Mouse (Mus musculus) hindbrain, embryonic 12.5 days (tissue): ENCODE data around the gene Lamb2. TPM values are rescaled to one million over a fixed set of nuclear protein-coding genes. Genes with fewer than 3 reads are reported as not detected.

Experiments used
- ATAC-seq: fragments of 200-750 bp; cut with Nextera tagmentation; 2 replicates; pipeline ENCODE4 v1.8.0; 2017; ENCODE audit warnings: moderate TSS enrichment; ENCODE audit not compliant: low FRiP score
- H3K27ac ChIP-seq: fragments of 300-500 bp; sonication (generic); 2 replicates; pipeline ENCODE4 v1.5.1; 2016; ENCODE audit warnings: mild to moderate bottlenecking
- H3K27me3 ChIP-seq: fragments of 300-500 bp; sonication (generic); 2 replicates; pipeline ENCODE4 v1.6.1; 2016; ENCODE audit warnings: mild to moderate bottlenecking
- H3K36me3 ChIP-seq: fragments of 300-500 bp; sonication (generic); 2 replicates; pipeline ENCODE4 v1.6.1; 2016; ENCODE audit warnings: mild to moderate bottlenecking
- H3K4me1 ChIP-seq: fragments of 300-500 bp; sonication (generic); 2 replicates; pipeline ENCODE4 v1.6.1; 2016
- H3K4me2 ChIP-seq: fragments of 300-500 bp; sonication (generic); replicated peaks from 2 replicates; pipeline ENCODE4 v1.6.1; 2016; ENCODE audit warnings: mild to moderate bottlenecking
- H3K4me3 ChIP-seq: fragments of 300-500 bp; sonication (generic); 2 replicates; pipeline ENCODE4 v1.5.1; 2016; ENCODE audit warnings: mild to moderate bottlenecking
- H3K9ac ChIP-seq: fragments of 300-500 bp; sonication (generic); 2 replicates; pipeline ENCODE4 v1.6.1; 2016; ENCODE audit warnings: mild to moderate bottlenecking, moderate library complexity
- H3K9me3 ChIP-seq: fragments of 300-500 bp; sonication (generic); replicated peaks from 2 replicates; pipeline ENCODE4 v1.6.1; 2016; ENCODE audit warnings: mild to moderate bottlenecking
- WGBS: fragments of 180-500 bp; shearing (Covaris S2); methylation state at CpG from one replicate; pipeline ENCODE4 v1.1.7; 2016; 5-methylcytosine and 5-hydroxymethylcytosine counted together
- polyA plus RNA-seq: library from polyadenylated mRNA; unstranded; fragments of >200 nt; fragmentation: Nextera tagmentation; extraction: Ambion mirVana; gene quantifications from 2 replicates; pipeline ENCODE4 v1.2.1, GENCODE M21; 2016

Lamb2 gene
- polyA plus RNA-seq, 1 experiment from 2014 or later, result 44.1 TPM

DNA sequence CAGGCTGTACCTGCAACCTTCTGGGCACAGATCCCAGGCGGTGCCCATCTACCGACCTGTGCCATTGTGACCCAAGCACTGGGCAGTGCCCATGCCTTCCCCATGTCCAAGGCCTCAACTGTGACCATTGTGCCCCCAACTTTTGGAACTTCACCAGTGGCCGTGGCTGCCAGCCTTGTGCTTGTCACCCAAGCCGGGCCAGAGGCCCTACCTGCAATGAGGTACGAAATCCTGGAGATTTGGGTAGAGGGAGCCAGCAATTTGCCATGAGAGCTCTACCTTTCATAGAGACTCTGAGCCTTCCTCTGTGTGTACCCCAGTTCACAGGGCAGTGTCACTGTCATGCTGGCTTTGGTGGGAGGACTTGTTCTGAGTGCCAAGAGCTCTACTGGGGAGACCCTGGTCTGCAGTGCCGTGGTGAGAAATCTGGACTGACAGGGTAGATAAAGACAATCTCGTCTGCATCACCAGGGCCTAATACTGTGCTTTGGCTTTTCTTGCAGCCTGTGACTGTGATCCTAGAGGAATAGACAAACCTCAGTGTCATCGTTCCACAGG is 7.5 kb downstream of the Lamb2 start:
- Histone ChIP-seq H3K4me2 (no peak overlapping the region), H3K9me3 (no peaks in the 10 kb centered on the region), H3K27ac (no peak overlapping the region), H3K4me1 (peaks cover 19% of the 10 kb centered on the region), H3K27me3 (no peaks in the 10 kb centered on the region), H3K4me3 (no peak overlapping the region), H3K9ac (no peak overlapping the region), H3K36me3 (peaks cover 54% of the 10 kb centered on the region)
- WGBS, result 93% methylated on average over 8 of the region's 8 CpGs
- ATAC-seq, result no peak

DNA sequence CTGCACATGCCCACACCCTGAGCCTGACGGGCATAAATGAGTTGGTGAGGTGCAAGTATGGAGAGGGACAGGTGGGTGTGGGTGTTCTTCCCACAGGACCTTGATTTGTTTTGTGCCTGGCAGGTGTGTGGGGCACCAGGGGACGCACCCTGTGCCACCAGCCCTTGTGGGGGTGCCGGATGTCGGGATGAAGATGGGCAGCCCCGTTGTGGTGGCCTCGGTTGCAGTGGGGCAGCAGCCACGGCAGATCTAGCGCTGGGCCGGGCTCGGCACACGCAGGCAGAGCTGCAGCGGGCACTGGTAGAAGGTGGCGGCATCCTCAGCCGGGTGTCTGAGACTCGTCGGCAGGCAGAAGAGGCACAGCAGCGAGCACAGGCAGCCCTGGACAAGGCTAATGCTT is 8.9 kb downstream of the Lamb2 start:
- no peak for ATAC-seq
- WGBS, result 97% methylated on average over 17 of the region's 17 CpGs
- Histone ChIP-seq H3K9me3 (no peaks in the 10 kb centered on the region), H3K36me3 (peaks cover 60% of the 10 kb centered on the region), H3K4me1 (peaks cover 25% of the 10 kb centered on the region), H3K27ac (no peak overlapping the region), H3K4me2 (no peak overlapping the region), H3K27me3 (no peaks in the 10 kb centered on the region), H3K9ac (no peak overlapping the region), H3K4me3 (no peak overlapping the region)

DNA sequence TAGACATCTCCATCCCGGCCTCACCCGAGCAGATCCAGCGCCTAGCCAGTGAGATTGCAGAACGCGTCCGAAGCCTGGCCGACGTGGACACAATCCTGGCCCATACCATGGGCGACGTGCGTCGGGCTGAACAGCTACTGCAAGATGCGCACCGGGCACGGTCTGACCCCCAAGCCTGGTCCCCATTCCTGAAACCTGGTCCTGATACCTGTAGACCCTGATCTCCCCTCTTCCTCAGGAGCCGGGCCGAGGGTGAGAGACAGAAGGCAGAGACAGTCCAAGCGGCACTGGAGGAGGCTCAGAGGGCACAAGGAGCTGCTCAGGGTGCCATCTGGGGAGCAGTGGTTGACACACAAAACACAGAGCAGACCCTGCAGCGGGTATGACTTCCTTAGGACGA is 9.7 kb downstream of the Lamb2 start:
- WGBS, result 95% methylated on average over 20 of the region's 20 CpGs
- Histone ChIP-seq H3K9ac (no peak overlapping the region), H3K4me3 (no peak overlapping the region), H3K36me3 (peaks cover 62% of the 10 kb centered on the region), H3K4me1 (peaks cover 25% of the 10 kb centered on the region), H3K27me3 (no peaks in the 10 kb centered on the region), H3K4me2 (no peak overlapping the region), H3K9me3 (no peaks in the 10 kb centered on the region), H3K27ac (peak overlapping the region; percentile 95; the same call in 1 of the 2 replicates)
- no peak for ATAC-seq

GRCm38 (mm10) chr9:108489702-108490558 is 10.4 kb downstream of the Lamb2 start:
- peaks cover 25% of the 10 kb centered on the region for H3K4me1 ChIP-seq
- no peaks in the 10 kb centered on the region for H3K9me3 ChIP-seq
- peak overlapping the region; percentile 97 for H3K4me3 ChIP-seq
- ATAC-seq, result peak; percentile 73; the same call in 1 of the 2 replicates
- H3K27me3 ChIP-seq, result no peaks in the 10 kb centered on the region
- H3K27ac ChIP-seq, result peak overlapping the region; percentile 95
- peaks cover 65% of the 10 kb centered on the region for H3K36me3 ChIP-seq
- peak overlapping the region; percentile 97 for H3K9ac ChIP-seq
- H3K4me2 ChIP-seq, result peak overlapping the region; percentile 91
- WGBS, result 68% methylated on average over 26 of the region's 26 CpGs

DNA sequence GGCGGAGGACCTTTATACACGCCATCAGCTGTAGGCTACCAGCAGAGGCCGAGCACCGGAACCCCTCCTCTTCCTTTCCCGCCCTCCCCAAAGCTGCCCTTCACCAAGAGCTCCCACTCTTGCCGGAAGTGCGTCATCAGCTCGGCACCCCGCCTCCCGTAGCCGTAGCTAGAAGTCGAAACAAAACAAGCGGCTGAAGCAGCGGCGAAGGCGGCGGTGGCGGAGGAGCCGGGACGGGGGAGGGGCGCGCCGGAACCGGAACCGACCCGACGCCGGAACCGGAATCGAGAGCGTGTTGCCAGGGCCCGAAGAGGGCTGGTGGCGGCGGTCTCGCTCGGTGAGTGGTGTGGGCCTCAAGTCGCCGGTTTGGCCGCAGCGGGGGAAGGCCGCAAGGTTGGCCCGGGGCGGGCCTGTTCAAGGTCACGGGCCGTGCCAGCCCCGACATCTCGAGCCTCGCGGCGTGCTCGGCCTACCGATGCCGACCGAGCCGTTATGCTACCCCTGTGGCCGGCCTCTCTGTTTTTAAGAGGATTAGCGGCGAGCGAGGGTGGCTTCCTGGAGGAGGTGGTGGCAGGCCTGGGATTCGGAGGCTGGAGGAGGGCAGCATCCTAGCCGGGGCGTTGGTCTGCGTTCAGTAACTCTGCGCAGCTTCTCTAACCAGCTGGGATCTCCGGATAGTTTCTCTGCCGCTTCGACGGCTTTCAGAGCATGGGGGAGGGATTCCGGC is 11.2 kb downstream of the Lamb2 start, which contains the start of gene Usp19:
TSS of gene Usp19 (plus strand) at position 44 of the 727 bp plus-strand sequence.
- Histone ChIP-seq H3K27ac (peak within 1 kb of the TSS; percentile 95), H3K4me3 (peak within 1 kb of the TSS; percentile 97), H3K4me1 (peaks cover 25% of the 10 kb centered on the region), H3K4me2 (peak within 1 kb of the TSS; percentile 91), H3K9ac (peak within 1 kb of the TSS; percentile 97), H3K36me3 (peaks cover 65% of the 10 kb centered on the region), H3K9me3 (no peaks in the 10 kb centered on the region), H3K27me3 (no peaks in the 10 kb centered on the region)
- WGBS, result under 1% methylated on average over 69 of the region's 69 CpGs
- ATAC-seq, result peak; percentile 97

GRCm38 (mm10) chr9:108491286-108491580 is 11.7 kb downstream of the Lamb2 start:
- 13% methylated on average over 12 of the region's 12 CpGs for WGBS
- Histone ChIP-seq H3K9me3 (no peaks in the 10 kb centered on the region), H3K9ac (peak overlapping the region; percentile 97), H3K4me3 (peak overlapping the region; percentile 97), H3K4me1 (peaks cover 25% of the 10 kb centered on the region), H3K4me2 (peak overlapping the region; percentile 91), H3K36me3 (peaks cover 65% of the 10 kb centered on the region), H3K27me3 (no peaks in the 10 kb centered on the region), H3K27ac (peak overlapping the region; percentile 95)
- no peak for ATAC-seq

DNA sequence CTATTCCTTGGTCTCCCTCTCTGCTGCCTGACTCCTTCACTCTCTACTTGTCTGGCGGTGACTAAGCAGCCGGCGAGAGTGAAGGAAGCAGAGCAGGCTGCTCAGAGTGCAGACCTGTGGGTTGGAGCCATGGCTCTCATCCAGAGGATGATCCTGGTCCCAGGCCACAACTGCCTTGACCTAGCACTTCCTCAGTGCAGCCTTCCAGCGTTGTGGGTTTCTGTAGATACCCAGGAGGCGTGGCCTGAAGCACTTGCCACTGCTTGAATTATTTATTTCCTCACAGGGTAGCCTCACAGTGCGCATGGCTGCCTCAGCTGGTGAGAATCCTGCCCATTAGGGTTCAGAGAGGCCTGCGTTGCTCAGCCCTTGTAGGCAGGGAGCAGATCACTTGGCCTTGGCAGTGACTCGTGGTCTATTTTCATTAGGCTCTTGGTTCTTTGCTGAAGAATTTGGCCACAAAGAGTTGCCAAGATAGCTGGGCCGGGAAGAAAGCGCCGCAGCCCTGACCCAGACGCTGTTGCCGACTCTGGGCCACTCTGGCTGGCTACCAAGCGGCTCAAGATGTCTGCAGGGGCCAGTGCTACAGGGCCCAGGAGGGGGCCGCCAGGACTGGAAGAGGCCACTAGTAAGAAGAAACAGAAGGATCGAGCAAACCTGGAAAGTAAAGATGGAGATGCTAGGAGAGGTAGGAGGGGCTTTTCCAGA is 12.7 kb downstream of the Lamb2 start:
- Histone ChIP-seq H3K4me1 (peaks cover 25% of the 10 kb centered on the region), H3K27ac (no peak overlapping the region), H3K27me3 (no peaks in the 10 kb centered on the region), H3K36me3 (peaks cover 65% of the 10 kb centered on the region), H3K9ac (peak overlapping the region; percentile 97), H3K9me3 (no peaks in the 10 kb centered on the region), H3K4me3 (peak overlapping the region; percentile 97), H3K4me2 (peak overlapping the region; percentile 91)
- WGBS, result 88% methylated on average over 16 of the region's 16 CpGs
- no peak for ATAC-seq

- no peaks in the 10 kb centered on the region for H3K9me3 ChIP-seq
- peaks cover 25% of the 10 kb centered on the region for H3K4me1 ChIP-seq
- no peaks in the 10 kb centered on the region for H3K27me3 ChIP-seq
- H3K36me3 ChIP-seq, result peaks cover 68% of the 10 kb centered on the region
- no peak overlapping the region for H3K4me2 ChIP-seq
- ATAC-seq, result no peak
- no peak overlapping the region for H3K27ac ChIP-seq
- WGBS, result 97% methylated on average over 8 of the region's 8 CpGs
- no peak overlapping the region for H3K4me3 ChIP-seq
- H3K9ac ChIP-seq, result no peak overlapping the region
Measured at GRCm38 (mm10) chr9:108493246-108493645, 13.7 kb downstream of the Lamb2 start.

GRCm38 (mm10) chr9:108494146-108494825 is 14.8 kb downstream of the Lamb2 start:
- no peak for ATAC-seq
- peaks cover 69% of the 10 kb centered on the region for H3K36me3 ChIP-seq
- H3K27ac ChIP-seq, result no peak overlapping the region
- H3K4me2 ChIP-seq, result no peak overlapping the region
- H3K4me3 ChIP-seq, result no peak overlapping the region
- H3K9ac ChIP-seq, result no peak overlapping the region
- H3K9me3 ChIP-seq, result no peaks in the 10 kb centered on the region
- no peaks in the 10 kb centered on the region for H3K27me3 ChIP-seq
- 95% methylated on average over 19 of the region's 19 CpGs for WGBS
- peaks cover 25% of the 10 kb centered on the region for H3K4me1 ChIP-seq

DNA sequence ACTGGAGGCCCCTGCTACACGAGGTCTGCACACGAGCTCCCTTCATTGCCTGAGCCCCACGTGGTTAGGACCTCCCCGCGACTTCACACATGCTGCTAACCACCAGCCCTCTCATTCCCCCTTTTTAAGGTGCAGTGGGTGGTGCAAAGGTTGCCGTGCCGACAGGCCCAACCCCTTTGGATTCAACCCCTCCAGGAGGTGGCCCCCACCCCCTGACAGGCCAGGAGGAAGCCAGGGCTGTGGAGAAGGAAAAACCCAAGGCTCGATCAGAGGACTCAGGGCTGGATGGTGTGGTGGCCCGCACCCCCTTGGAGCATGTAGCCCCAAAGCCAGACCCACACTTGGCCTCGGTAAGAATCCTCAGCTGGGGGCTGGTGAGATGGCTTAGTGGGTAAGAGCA is 15.4 kb downstream of the Lamb2 start:
- H3K9me3 ChIP-seq, result no peaks in the 10 kb centered on the region
- H3K36me3 ChIP-seq, result peaks cover 75% of the 10 kb centered on the region
- no peak overlapping the region for H3K4me2 ChIP-seq
- WGBS, result 89% methylated on average over 10 of the region's 10 CpGs
- H3K27me3 ChIP-seq, result no peaks in the 10 kb centered on the region
- H3K27ac ChIP-seq, result no peak overlapping the region
- ATAC-seq, result no peak
- peaks cover 20% of the 10 kb centered on the region for H3K4me1 ChIP-seq
- no peak overlapping the region for H3K4me3 ChIP-seq
- no peak overlapping the region for H3K9ac ChIP-seq

DNA sequence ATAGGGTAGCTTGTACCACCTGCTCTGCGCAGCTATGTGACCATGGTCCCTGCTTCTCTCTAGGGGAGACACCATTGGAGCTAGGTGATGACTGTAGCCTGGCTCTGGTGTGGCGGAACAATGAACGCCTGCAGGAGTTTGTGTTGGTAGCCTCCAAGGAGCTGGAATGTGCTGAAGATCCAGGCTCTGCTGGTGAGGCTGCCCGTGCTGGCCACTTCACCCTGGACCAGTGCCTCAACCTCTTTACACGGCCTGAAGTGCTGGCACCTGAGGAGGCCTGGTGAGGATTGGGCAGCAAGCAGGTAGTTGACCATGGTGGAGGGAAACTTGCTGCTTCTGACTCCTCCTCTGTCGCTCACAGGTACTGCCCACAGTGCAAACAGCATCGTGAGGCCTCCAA is 19.7 kb downstream of the Lamb2 start:
- Histone ChIP-seq H3K36me3 (peaks cover 94% of the 10 kb centered on the region), H3K4me3 (no peak overlapping the region), H3K27me3 (no peaks in the 10 kb centered on the region), H3K27ac (no peak overlapping the region), H3K4me1 (no peaks in the 10 kb centered on the region), H3K9me3 (no peaks in the 10 kb centered on the region), H3K9ac (no peak overlapping the region), H3K4me2 (no peak overlapping the region)
- no peak for ATAC-seq
- WGBS, result 93% methylated on average over 7 of the region's 7 CpGs
